Mouse (Mus musculus): Measurements from ENCODE around the gene Snapc4.
"Not testable (repeated sequence)": the region's sequence is repeated elsewhere in the genome, so short reads cannot be mapped to it uniquely, and the experiment has no call there.

Snapc4 gene

GRCm38 (mm10) chr2:26380871-26381270 lies 418 bp upstream of the Snapc4 start:
- not testable (repeated sequence) for DNase-seq (ENCODE audit: low read depth, low spot score)

- no peak for DNase-seq (ENCODE audit: low read depth, low spot score)
Observed at GRCm38 (mm10) chr2:26372396-26372795, 8.1 kb downstream of the Snapc4 start.

DNA sequence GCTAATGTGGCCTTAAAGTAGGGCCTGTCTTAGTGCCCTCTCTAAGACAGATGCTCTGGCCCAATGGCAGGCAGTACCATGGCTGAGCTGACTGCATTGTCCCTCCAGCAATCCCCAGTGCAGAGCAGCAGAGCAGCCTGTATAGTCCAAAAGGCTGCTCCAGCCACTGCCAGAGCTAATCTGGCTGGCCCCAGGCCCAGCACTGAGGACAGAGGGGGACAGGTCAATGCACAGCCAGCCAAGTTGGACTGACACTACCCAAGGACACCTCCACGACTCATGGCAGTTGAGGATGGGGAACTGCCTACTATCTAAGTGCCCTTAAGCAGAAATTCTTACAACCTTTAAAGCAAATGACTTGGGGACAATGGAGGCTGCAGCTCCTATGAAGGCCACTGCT lies 11.9 kb downstream of the Snapc4 start:
- no peak for DNase-seq (ENCODE audit: low read depth, low spot score)

GRCm38 (mm10) chr2:26367911-26368310 lies 12.5 kb downstream of the Snapc4 start:
- DNase-seq (ENCODE audit: low read depth, low spot score), result no peak

GRCm38 (mm10) chr2:26364738-26365465 lies 15.6 kb downstream of the Snapc4 start:
- DNase-seq (ENCODE audit: low read depth, low spot score), result no peak

GRCm38 (mm10) chr2:26363481-26363880 lies 17.0 kb downstream of the Snapc4 start:
- DNase-seq (ENCODE audit: low read depth, low spot score), result no peak

DNA sequence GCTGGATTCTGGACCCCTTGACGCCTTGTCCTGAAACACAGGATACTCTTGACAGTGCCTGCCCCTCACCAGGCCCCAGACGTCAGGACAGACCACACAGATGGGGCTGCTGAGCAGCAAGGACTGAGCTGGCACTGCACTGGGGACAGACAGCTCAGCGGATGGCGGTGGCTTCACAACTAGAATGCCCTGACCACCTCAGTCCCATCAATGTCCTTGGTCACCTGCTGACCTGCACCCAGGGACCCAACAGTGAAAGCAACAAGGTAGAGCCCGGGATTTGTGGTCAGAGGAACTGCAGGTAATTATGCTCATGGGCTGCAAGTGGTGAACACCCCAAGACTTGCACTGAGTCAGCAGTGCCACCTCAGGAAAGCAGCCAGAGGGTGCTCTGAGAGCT lies 17.5 kb downstream of the Snapc4 start:
- DNase-seq (ENCODE audit: low read depth, low spot score), result no peak

DNA sequence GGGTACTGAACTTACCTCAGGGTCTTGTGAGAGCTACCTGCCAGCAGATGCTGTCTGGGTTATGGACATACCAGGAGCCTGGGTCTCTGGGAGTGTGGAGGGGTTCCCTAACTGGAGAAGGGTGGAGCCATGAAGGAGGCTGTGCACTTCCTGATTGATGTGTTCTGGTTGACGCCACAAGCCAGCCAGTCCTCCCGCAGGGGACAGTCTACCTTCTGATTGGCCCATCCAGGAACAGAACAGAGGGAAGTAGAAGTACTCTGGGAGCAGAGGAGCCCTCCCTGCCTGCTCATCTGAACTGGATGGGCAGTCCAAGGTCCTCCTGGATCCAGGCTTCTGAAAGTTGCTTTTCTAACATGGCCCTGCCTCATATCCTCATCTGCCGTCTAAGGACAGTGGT lies 19.7 kb downstream of the Snapc4 start, which contains the start of gene Card9:
Gene Card9 (minus strand): TSS at position 147 of the 400 bp plus-strand sequence.
- no peak for DNase-seq (ENCODE audit: low read depth, low spot score)

- DNase-seq (ENCODE audit: low read depth, low spot score), result no peak
Observed at GRCm38 (mm10) chr2:26359983-26360382, 20.5 kb downstream of the Snapc4 start.

GRCm38 (mm10) chr2:26358667-26359320 lies 21.7 kb downstream of the Snapc4 start:
- no peak for DNase-seq (ENCODE audit: low read depth, low spot score)

DNA sequence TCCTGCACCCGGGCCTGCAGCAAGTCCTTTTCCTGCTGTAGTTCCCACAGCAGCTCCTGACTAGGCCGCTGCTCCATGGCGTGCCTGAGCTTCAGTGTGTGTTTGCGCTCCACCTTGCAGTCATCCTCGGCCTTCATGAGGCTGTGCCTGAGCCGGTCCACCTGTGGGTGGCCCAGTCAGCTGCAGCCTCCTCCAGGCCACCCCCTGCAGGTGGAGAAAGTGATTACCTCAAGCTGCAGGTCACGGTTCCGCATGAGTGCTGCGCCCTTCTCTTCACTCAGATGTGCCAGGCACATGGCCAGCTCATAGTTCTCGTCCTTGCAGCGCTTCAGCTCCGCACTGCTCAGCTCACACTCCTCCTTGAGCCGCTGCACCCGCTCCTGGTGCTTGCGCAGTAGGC lies 23.0 kb downstream of the Snapc4 start:
- no peak for DNase-seq (ENCODE audit: low read depth, low spot score)

DNA sequence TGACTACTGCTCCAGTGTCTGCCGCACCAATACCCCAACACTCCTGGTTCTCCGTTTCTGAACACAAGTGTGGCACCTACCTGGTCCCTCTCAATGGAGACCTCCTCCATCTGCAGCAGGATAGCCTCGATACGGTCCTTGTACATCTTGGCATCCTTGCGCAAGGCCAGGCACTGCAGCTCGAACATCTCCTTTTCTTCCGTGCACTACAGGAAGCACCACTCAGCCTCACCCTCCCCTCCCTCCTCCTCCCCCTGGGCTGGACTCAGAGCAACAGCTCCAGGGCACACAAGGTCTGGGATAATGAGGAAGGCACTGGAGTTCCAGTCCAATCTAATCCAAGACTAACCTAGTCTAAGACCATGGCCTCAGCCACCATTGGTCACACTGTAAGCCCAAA lies 23.8 kb downstream of the Snapc4 start:
- no peak for DNase-seq (ENCODE audit: low read depth, low spot score)

DNA sequence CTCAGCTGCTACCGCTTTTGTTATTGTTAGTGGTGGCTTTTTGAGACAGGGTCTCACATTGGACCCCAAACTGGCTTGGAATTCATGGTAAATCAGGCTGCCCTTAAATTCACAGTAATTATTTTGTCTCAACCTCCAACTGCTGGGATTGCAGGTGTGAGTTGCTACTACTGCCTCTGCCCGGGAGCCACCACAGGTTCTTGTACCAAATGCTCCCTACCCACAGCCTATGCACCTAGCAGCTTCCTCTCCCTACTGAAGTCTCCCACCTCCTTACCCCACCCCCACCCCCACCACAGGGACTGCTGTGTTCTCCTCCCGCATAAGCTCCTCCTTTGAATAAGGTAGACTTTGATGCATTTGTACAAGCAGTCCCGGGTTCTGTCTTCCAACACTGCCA lies 24.2 kb downstream of the Snapc4 start:
- DNase-seq (ENCODE audit: low read depth, low spot score), result no peak

GRCm38 (mm10) chr2:26354401-26354800 lies 26.1 kb downstream of the Snapc4 start:
- DNase-seq (ENCODE audit: low read depth, low spot score), result no peak

- no peak for DNase-seq (ENCODE audit: low read depth, low spot score)
Observed at GRCm38 (mm10) chr2:26353066-26353980, 27.1 kb downstream of the Snapc4 start.

DNA sequence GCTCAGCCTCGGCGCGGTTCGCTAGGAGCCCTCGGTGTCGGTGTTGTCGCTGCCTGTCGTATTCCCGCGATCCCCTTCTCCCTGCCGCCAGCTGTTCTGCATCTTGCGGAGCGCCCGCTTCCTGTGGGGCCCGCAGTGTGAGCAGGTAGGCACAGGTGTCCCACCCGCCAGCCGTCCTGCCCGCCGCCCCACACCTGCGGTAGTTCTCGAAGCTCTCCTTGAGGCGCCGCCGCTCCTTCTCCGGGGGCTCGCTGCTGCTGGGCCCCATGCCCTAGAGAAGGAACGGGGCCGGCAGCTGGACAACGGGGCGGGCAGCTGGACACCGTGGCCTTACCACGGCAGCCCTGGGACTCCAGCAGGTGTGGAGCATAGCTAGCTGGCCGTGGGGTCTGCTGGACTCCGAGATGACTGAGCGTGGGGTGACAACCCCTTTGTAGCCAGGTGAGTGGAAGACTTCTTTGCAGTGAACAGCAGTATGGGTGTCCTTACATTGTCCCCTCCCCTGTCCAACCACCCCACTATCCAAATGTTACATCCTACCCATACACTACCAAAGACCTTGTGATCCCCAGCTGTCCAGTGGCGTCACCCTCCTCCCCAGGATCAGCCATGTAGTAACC lies 28.1 kb downstream of the Snapc4 start:
- no peak for DNase-seq (ENCODE audit: low read depth, low spot score)

DNA sequence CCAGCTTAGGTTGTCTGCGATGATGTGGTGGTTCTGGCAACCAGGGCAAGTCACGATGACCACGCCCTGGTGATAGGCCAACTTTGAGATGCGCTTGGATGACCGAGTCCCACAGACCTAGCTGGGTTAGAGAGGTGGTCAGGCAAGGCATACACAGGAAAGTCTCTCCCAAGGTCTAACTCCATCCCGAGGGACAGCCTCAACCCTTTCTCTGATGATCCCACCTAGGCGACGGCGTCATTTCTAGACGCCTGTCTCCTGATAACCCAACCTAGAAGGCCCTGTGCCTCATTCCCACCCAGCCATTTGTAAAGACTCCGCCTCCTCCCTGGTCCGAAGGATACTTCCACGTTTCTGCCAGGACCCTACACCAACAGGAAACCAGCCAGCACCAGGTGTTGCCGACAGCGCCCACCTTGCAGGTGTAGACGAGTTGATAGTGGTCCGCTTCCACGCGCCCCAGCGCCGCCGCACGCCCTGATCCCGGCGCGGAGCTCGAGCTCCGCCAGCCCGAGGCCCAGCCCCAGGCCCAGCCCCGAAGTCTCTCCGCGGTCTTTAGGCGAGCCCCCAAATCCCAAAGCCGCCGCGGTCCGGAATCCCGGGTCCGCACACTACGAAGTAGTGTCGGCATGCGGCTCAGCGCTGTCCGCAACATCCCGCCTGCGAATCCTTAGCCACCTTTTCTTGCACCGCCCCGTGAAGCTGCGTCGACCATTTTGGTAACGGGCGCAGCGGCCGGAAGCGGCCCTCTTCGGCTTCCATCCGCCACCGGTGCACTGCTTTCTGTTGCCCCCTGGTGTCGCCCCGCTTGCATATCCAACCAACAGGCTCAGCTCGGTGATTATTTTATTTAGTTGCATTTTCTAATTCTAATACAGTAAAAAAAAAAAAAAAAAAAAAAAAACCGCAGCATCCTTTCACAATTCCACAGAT lies 28.8 kb downstream of the Snapc4 start, which contains the start of gene Dnlz:
Gene Dnlz (minus strand): TSS at position 753 of the 933 bp plus-strand sequence.
- DNase-seq (ENCODE audit: low read depth, low spot score), result peak; percentile 85

DNA sequence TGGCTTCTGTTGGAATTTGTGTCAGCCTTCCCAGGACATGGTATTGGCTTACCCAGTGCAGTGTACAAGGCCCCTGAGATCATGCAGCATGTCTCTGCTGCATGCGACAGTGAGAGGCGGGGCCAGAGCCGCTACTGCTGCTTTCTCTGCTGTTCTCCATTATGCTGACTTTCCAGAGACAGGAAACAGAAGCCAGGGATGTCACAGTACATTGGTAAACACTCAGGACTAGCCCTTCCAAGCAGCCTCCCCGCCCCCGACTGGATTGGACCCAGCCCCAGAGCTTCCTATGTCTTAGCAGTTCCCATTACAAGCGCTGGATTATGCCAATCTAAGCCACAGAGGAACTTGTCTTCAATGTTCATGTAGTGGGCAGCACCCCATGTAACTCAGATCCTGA lies 32.2 kb downstream of the Snapc4 start:
- DNase-seq (ENCODE audit: low read depth, low spot score), result no peak

DNA sequence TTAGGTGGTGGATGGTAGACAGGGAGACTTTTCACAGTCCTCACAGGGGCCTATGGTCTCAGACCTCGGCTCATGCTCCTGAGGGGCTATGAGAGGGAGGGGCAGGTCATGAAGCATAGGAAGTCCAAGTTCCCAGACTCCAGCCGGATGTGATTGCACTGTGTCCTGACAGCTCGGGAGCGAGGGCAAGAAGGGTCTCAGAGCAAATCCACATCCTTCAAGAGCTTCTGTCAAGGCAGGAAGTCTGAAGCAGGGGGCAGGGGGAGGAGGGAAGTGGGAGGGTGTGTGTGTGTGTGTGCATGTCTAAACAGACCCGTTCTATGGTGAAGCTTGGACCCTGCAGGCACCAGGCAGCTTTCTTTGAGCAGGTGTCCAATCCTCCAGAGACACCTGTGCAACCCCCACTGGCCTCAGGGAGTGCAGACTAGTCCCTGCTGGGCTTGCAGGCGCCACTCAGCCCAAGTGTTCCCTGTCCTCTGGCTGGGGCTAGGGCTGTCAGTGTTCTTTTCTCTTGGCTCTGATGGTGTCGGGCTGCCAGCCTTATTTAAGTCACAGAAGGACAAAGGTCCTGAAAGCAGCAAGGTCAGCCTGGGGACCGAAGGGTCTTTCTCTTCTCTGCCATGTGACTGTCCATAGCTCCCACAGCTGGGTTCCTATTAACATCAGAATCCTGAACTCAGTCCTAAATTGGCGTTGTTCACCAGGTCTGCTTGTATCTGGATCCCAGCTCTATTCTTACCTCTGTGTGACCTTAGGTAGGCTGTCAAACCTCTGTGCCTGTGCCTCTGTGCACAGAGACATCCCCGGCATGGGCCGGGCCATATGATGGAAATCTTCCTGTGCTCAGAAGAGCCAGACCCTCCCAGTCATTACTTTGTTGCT lies 37.6 kb downstream of the Snapc4 start:
- DNase-seq (ENCODE audit: low read depth, low spot score), result no peak

DNA sequence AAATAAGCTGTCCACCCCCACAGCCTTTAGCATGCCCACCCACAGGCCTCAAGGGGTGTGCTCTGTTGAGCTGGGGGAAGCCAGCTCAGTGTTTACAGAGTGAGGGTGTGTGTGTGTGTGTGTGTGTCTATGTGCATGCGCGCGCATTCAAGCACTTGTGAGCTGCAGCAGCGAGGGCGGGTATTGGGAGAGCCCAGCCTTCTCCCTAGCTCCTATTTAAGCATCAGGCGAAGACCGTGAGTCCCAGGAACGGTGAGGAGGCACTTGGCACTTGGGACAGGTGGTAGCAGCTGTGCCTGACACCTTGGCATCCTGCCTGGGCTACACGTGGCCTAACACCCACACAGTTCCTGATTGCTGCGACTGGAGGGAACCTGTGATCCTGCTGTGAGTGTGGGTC lies 38.4 kb downstream of the Snapc4 start:
- no peak for DNase-seq (ENCODE audit: low read depth, low spot score)
